ENCODE assay signal across 30 mouse cellular contexts in genomic region chr4:63585216-63585615, GRCm38 (mm10). TPM values are rescaled to one million over a fixed set of nuclear protein-coding genes. Genes with fewer than 3 reads are reported as not detected.
"Had no signal": no experiment of that assay in that cellular context is flagged by ENCODE, and none has a peak within 500 bp of the region (broad histone marks: within the 10 kb centered on the region; RNA-seq: fewer than 3 reads in every experiment).

No protein-coding gene starts in this region.

- ATAC-seq: forebrain, postnatal 0 days; hindbrain, postnatal 0 days; intestine, embryonic 16.5 days; liver, embryonic 12.5 days had no signal

- H3K9me3 ChIP-seq: heart, embryonic 13.5 days; heart, embryonic 15.5 days; hindbrain, embryonic 13.5 days; hindbrain, embryonic 15.5 days; limb, embryonic 13.5 days; limb, embryonic 15.5 days; liver, embryonic 12.5 days had no signal

- H3K9ac ChIP-seq: forebrain, postnatal 0 days; heart, embryonic 13.5 days; heart, embryonic 15.5 days; hindbrain, embryonic 13.5 days; hindbrain, embryonic 15.5 days; limb, embryonic 13.5 days; limb, embryonic 15.5 days; liver, embryonic 12.5 days; liver, embryonic 14.5 days had no signal

- H3K27me3 ChIP-seq: heart, embryonic 13.5 days; heart, embryonic 15.5 days; hindbrain, embryonic 13.5 days; hindbrain, embryonic 15.5 days; limb, embryonic 13.5 days; limb, embryonic 15.5 days; liver, embryonic 12.5 days had no signal

- H3K27ac ChIP-seq: heart, adult 2 months; heart, embryonic 13.5 days; heart, embryonic 15.5 days; hindbrain, embryonic 13.5 days; hindbrain, embryonic 15.5 days; hindbrain, postnatal 0 days; limb, embryonic 13.5 days; limb, embryonic 15.5 days; liver, embryonic 12.5 days; liver, embryonic 14.5 days had no signal

- H3K4me2 ChIP-seq: heart, embryonic 11.5 days; heart, embryonic 13.5 days; heart, embryonic 15.5 days; hindbrain, embryonic 13.5 days; hindbrain, embryonic 15.5 days; limb, embryonic 13.5 days; limb, embryonic 15.5 days; liver, embryonic 12.5 days had no signal

- H3K36me3 ChIP-seq: heart, embryonic 13.5 days; heart, embryonic 15.5 days; hindbrain, embryonic 13.5 days; hindbrain, embryonic 15.5 days; limb, embryonic 15.5 days had no signal

- DNase-seq: forebrain, postnatal 0 days; gastrocnemius, postnatal 14 days; gastrocnemius, postnatal 36 days; heart, adult 11 months; heart, adult 2 months; heart, postnatal 14 days; heart, postnatal 36 days; kidney, adult 11 months; layer of hippocampus, adult 9-11 months; layer of hippocampus, postnatal 36 days; left cerebral cortex, postnatal 4 days had no signal

- H3K4me1 ChIP-seq: heart, embryonic 15.5 days; liver, embryonic 12.5 days had no signal

- H3K4me3 ChIP-seq: heart, adult 2 months; heart, embryonic 13.5 days; heart, embryonic 15.5 days; hindbrain, embryonic 13.5 days; hindbrain, embryonic 15.5 days; limb, embryonic 13.5 days; limb, embryonic 15.5 days; liver, embryonic 12.5 days had no signal

RNA-seq across cellular contexts. Expression of gene Gm11213, which starts 19.8 kb away (rescaled TPM):
- polyA plus RNA-seq: forebrain, postnatal 0 days; gonadal fat pad, adult 2 months; heart, adult 2 months; heart, embryonic 11.5 days; heart, embryonic 13.5 days; heart, embryonic 15.5 days; heart, postnatal 0 days; hindbrain, embryonic 11.5 days; hindbrain, embryonic 13.5 days; hindbrain, embryonic 15.5 days; hindbrain, postnatal 0 days; intestine, embryonic 14.5 days; intestine, embryonic 16.5 days; large intestine, adult 2 months; limb, embryonic 11.5 days; limb, embryonic 13.5 days; limb, embryonic 15.5 days; liver, adult 2 months; liver, embryonic 12.5 days; liver, embryonic 14.5 days; liver, embryonic 16.5 days had no signal

RNA-seq across cellular contexts. Expression of gene Tex48, which starts 37.0 kb away (rescaled TPM):
- polyA plus RNA-seq: forebrain, postnatal 0 days; heart, adult 2 months; heart, embryonic 11.5 days; heart, embryonic 13.5 days; heart, embryonic 15.5 days; heart, postnatal 0 days; hindbrain, embryonic 11.5 days; hindbrain, embryonic 13.5 days; hindbrain, embryonic 15.5 days; hindbrain, postnatal 0 days; intestine, embryonic 14.5 days; intestine, embryonic 16.5 days; large intestine, adult 2 months; limb, embryonic 11.5 days; limb, embryonic 13.5 days; limb, embryonic 15.5 days; liver, adult 2 months; liver, embryonic 12.5 days; liver, embryonic 14.5 days; liver, embryonic 16.5 days had no signal
